Mouse (Mus musculus) lung, adult 2 months (tissue): ENCODE data around the gene Lats1. TPM values are rescaled to one million over a fixed set of nuclear protein-coding genes. Genes with fewer than 3 reads are reported as not detected.

Source experiments
- DNase-seq: peaks from one replicate; pipeline ENCODE4 v3.0.0; 2022
- H3K4me1 ChIP-seq: fragments of 200-500 bp; 2 replicates; pipeline ENCODE4 v1.6.1; 2011; ENCODE audit warnings: low read length; ENCODE audit not compliant: control insufficient read depth, insufficient read depth
- H3K4me3 ChIP-seq: fragments of 200-500 bp; replicated peaks from 2 replicates; pipeline ENCODE3; 2011; ENCODE audit warnings: low read depth, mild to moderate bottlenecking, control low read depth, low read length; ENCODE audit errors: extremely low read depth
- CTCF ChIP-seq: fragments of 200-500 bp; IDR thresholded peaks from 2 replicates; pipeline ENCODE4 v1.5.1; 2011; ENCODE audit warnings: mild to moderate bottlenecking, low read length, control low read depth; ENCODE audit not compliant: insufficient read depth
- POLR2A ChIP-seq: fragments of 200-500 bp; IDR thresholded peaks from 2 replicates; pipeline ENCODE4 v1.6.1; 2011; ENCODE audit warnings: low read depth, mild to moderate bottlenecking, control low read depth, low read length, borderline replicate concordance; ENCODE audit errors: extremely low read depth
- WGBS: fragments of 180-500 bp; shearing (Covaris S2); methylation state at CpG from one replicate; pipeline ENCODE4 v1.1.7; 2018; 5-methylcytosine and 5-hydroxymethylcytosine counted together
- polyA plus RNA-seq: library from polyadenylated mRNA; depleted of rRNA; stranded (reverse); fragments of >200 nt; gene quantifications from 2 replicates; pipeline ENCODE4 v1.2.3, GENCODE M21; 2012

Gene Lats1
- polyA plus RNA-seq, 1 experiment: 13.1 TPM

GRCm38 (mm10) chr10:7673673-7674072, 7.3 kb upstream of the Lats1 start:
- WGBS: 58% methylated on average over 1 of the region's 1 CpGs
- Histone ChIP-seq H3K4me3 (no peak overlapping the region), H3K4me1 (no peaks in the 10 kb centered on the region)
- TF ChIP-seq POLR2A (no peak), CTCF (peak; percentile 31; the same call in 1 of the 2 replicates)
- no peak for DNase-seq

- TF ChIP-seq POLR2A: no peak
- no peak for TF ChIP-seq CTCF
- Histone ChIP-seq H3K4me1 (peaks cover 9% of the 10 kb centered on the region; the same call in 1 of the 2 replicates), H3K4me3 (peak overlapping the region; percentile 99)
- under 1% methylated on average over 60 of the region's 64 CpGs for WGBS
- peak; percentile 77 for DNase-seq
Measured at GRCm38 (mm10) chr10:7681343-7682025, 470 bp downstream of the Lats1 start.

GRCm38 (mm10) chr10:7682249-7682648, 1.2 kb downstream of the Lats1 start:
- Histone ChIP-seq H3K4me1 (peaks cover 9% of the 10 kb centered on the region; the same call in 1 of the 2 replicates), H3K4me3 (no peak overlapping the region)
- no peak for DNase-seq
- WGBS: 26% methylated on average over 3 of the region's 3 CpGs
- TF ChIP-seq CTCF (no peak), POLR2A (no peak)

- Histone ChIP-seq H3K4me1 (peaks cover 3% of the 10 kb centered on the region; the same call in 1 of the 2 replicates), H3K4me3 (no peak overlapping the region)
- TF ChIP-seq CTCF: no peak
- TF ChIP-seq POLR2A: no peak
- no peak for DNase-seq
- 81% methylated on average over 6 of the region's 6 CpGs for WGBS
Measured at GRCm38 (mm10) chr10:7686902-7687301, 5.9 kb downstream of the Lats1 start.

- DNase-seq: no peak
- TF ChIP-seq CTCF (no peak), POLR2A (no peak)
- Histone ChIP-seq H3K4me1 (no peaks in the 10 kb centered on the region), H3K4me3 (no peak overlapping the region)
Measured at GRCm38 (mm10) chr10:7695286-7695685, 14.3 kb downstream of the Lats1 start.

GRCm38 (mm10) chr10:7700120-7700519, 19.1 kb downstream of the Lats1 start:
- 59% methylated on average over 3 of the region's 3 CpGs for WGBS
- Histone ChIP-seq H3K4me3 (no peak overlapping the region), H3K4me1 (no peaks in the 10 kb centered on the region)
- no peak for TF ChIP-seq CTCF
- no peak for TF ChIP-seq POLR2A
- no peak for DNase-seq

GRCm38 (mm10) chr10:7702586-7702985, 21.6 kb downstream of the Lats1 start:
- TF ChIP-seq CTCF (no peak), POLR2A (no peak)
- H3K4me3 ChIP-seq: no peak overlapping the region
- DNase-seq: no peak
- 95% methylated on average over 6 of the region's 6 CpGs for WGBS
- H3K4me1 ChIP-seq: no peaks in the 10 kb centered on the region

GRCm38 (mm10) chr10:7710121-7710520, 29.1 kb downstream of the Lats1 start:
- no peak overlapping the region for H3K4me3 ChIP-seq
- no peak for DNase-seq
- no peak for TF ChIP-seq CTCF
- TF ChIP-seq POLR2A: no peak
- 87% methylated on average over 5 of the region's 5 CpGs for WGBS
- H3K4me1 ChIP-seq: no peaks in the 10 kb centered on the region

GRCm38 (mm10) chr10:7712506-7712905, 31.5 kb downstream of the Lats1 start:
- no peak overlapping the region for H3K4me3 ChIP-seq
- no peaks in the 10 kb centered on the region for H3K4me1 ChIP-seq
- 90% methylated on average over 13 of the region's 13 CpGs for WGBS
- no peak for DNase-seq
- TF ChIP-seq CTCF (no peak), POLR2A (no peak)

- Histone ChIP-seq H3K4me3 (no peak overlapping the region), H3K4me1 (no peaks in the 10 kb centered on the region)
- TF ChIP-seq CTCF (no peak), POLR2A (no peak)
- WGBS: 71% methylated on average over 7 of the region's 7 CpGs
- no peak for DNase-seq
Measured at GRCm38 (mm10) chr10:7715056-7715455, 34.0 kb downstream of the Lats1 start.
